Mouse (Mus musculus) limb, embryonic 15.5 days (tissue): ENCODE results near the gene Vsx2. TPM values are rescaled to one million over a fixed set of nuclear protein-coding genes. Genes with fewer than 3 reads are reported as not detected.

Experiments
- ATAC-seq: fragments of 200-750 bp; cut with Nextera tagmentation; 2 replicates; pipeline ENCODE4 v1.8.0; 2017; ENCODE audit warnings: low read depth, moderate TSS enrichment; ENCODE audit not compliant: insufficient number of reproducible peaks, low FRiP score, low TSS enrichment
- H3K27ac ChIP-seq: fragments of 300-500 bp; sonication (generic); 2 replicates; pipeline ENCODE4 v1.5.1; 2015; ENCODE audit warnings: moderate library complexity, mild to moderate bottlenecking, inconsistent platforms
- H3K27me3 ChIP-seq: fragments of 300-500 bp; sonication (generic); 2 replicates; pipeline ENCODE4 v1.6.1; 2015; ENCODE audit warnings: inconsistent platforms
- H3K36me3 ChIP-seq: fragments of 300-500 bp; sonication (generic); 2 replicates; pipeline ENCODE4 v1.6.1; 2015; ENCODE audit warnings: inconsistent platforms
- H3K4me1 ChIP-seq: fragments of 300-500 bp; sonication (generic); 2 replicates; pipeline ENCODE4 v1.6.1; 2015; ENCODE audit warnings: inconsistent platforms
- H3K4me2 ChIP-seq: fragments of 300-500 bp; sonication (generic); 2 replicates; pipeline ENCODE4 v1.6.1; 2015; ENCODE audit warnings: mild to moderate bottlenecking, inconsistent platforms
- H3K4me3 ChIP-seq: fragments of 300-500 bp; sonication (generic); 2 replicates; pipeline ENCODE4 v1.5.1; 2015; ENCODE audit warnings: mild to moderate bottlenecking, inconsistent platforms
- H3K9ac ChIP-seq: fragments of 300-500 bp; sonication (generic); 2 replicates; pipeline ENCODE4 v1.6.1; 2015; ENCODE audit warnings: inconsistent platforms
- H3K9me3 ChIP-seq: fragments of 300-500 bp; sonication (generic); 2 replicates; pipeline ENCODE4 v1.6.1; 2016; ENCODE audit warnings: inconsistent platforms
- WGBS: fragments of 180-500 bp; shearing (Covaris S2); methylation state at CpG from one replicate; pipeline ENCODE4 v1.1.7; 2015; 5-methylcytosine and 5-hydroxymethylcytosine counted together
- polyA plus RNA-seq: library from polyadenylated mRNA; unstranded; fragments of >200 nt; fragmentation: Nextera tagmentation; extraction: Ambion mirVana; gene quantifications from 2 replicates; pipeline ENCODE4 v1.2.1, GENCODE M21; 2015

The Vsx2 gene
- polyA plus RNA-seq, 1 experiment from 2014 or later = 0.09 TPM

DNA sequence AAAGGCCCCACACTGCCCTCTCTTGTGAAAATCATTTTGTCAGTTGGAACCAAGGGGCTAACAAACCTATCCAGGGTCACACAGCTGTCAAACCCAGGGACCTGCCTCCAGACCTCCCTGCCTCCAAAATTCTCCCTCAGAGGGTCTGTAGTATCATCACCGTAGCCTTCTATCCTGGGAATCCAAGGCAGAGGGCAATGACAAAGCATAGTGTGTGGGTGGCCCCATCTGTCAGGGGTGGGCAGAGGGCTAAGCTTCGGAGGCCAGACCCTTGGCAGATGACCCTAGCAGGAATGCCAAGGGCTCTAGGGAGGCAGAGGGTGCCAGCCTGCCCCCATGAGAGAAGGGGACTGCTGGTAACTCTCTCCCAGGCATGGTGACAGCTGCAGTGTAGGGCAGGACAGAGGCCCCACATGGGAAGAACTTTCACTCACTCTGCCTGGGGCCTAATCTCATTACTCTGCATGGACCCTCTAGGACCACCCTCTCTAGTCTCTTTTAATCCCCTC, 22.9 kb upstream of the Vsx2 start:
- 66% methylated on average over 2 of the region's 2 CpGs for WGBS
- no peaks in the 10 kb centered on the region for H3K36me3 ChIP-seq
- H3K4me3 ChIP-seq = no peak overlapping the region
- H3K4me1 ChIP-seq = no peaks in the 10 kb centered on the region
- no peak overlapping the region for H3K4me2 ChIP-seq
- no peaks in the 10 kb centered on the region for H3K9me3 ChIP-seq
- H3K27ac ChIP-seq = no peak overlapping the region
- H3K27me3 ChIP-seq = no peaks in the 10 kb centered on the region
- ATAC-seq = no peak
- H3K9ac ChIP-seq = no peak overlapping the region

DNA sequence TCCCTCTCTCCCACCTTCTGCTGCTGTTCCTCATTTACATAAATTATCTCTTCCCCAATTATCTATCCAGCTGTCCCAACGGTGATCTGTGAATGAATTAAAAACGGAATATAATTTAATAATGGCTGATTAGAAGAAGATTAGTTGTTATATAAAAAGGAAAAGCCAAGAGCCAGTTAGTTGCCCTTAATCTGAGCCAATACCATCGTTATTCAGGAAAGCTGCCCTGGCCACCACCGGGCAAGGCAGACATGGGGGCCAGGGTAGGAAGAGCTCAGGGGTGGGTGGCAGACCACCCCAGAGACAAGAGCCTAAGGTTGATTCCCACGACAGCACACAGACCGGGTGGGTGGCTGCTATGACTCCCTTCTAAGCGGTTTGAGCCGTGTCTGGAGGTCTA, 21.3 kb upstream of the Vsx2 start:
- no peak overlapping the region for H3K9ac ChIP-seq
- H3K4me3 ChIP-seq = no peak overlapping the region
- no peaks in the 10 kb centered on the region for H3K9me3 ChIP-seq
- no peaks in the 10 kb centered on the region for H3K36me3 ChIP-seq
- no peak overlapping the region for H3K27ac ChIP-seq
- H3K27me3 ChIP-seq = no peaks in the 10 kb centered on the region
- H3K4me2 ChIP-seq = no peak overlapping the region
- H3K4me1 ChIP-seq = no peaks in the 10 kb centered on the region
- no peak for ATAC-seq
- 39% methylated on average over 8 of the region's 8 CpGs for WGBS

DNA sequence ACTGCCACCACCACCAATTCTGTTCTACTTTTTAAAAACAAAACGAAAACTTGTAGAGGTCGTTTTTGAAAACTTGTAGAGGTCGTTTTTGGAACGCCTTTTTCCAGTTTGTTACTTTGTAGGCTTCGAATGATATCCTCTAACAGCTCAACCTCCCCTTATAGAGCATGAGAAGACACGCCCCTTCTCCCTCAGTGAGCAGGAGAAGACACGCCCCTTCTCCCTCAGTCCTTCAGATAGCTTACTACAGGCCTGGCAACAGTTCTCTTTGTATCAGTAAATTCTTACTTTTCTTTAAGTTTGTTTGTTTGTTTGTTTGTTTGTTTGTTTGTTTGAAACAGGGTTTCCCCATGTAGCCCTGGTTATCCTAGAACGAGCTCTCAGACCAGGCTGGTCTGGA, 14.3 kb upstream of the Vsx2 start:
- Histone ChIP-seq H3K36me3 (no peaks in the 10 kb centered on the region), H3K4me3 (no peak overlapping the region), H3K27me3 (no peaks in the 10 kb centered on the region), H3K9me3 (no peaks in the 10 kb centered on the region), H3K9ac (no peak overlapping the region), H3K4me1 (no peaks in the 10 kb centered on the region), H3K27ac (no peak overlapping the region), H3K4me2 (no peak overlapping the region)
- WGBS = 57% methylated on average over 8 of the region's 8 CpGs
- ATAC-seq = no peak

DNA sequence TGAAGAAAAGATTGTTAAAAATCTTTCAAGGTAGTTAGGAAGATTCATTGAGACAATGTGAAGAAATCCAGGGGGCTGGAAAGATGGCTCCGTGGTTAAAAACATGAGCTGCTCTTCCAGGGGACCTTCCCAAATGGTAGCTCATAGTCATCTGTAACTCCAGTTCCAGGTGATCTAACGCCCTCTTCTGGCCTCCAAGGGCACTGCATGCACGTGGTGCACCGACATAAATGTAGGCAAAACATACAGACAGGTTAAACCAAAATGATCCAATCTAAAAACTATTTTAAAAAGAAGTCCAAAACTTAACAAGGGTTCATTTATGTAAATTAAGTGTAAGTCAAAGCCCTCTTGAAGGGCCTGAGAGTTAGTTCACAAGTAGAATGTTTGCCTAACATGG, 7.0 kb upstream of the Vsx2 start:
- Histone ChIP-seq H3K4me1 (no peaks in the 10 kb centered on the region), H3K27ac (no peak overlapping the region), H3K4me3 (no peak overlapping the region), H3K27me3 (peaks cover 29% of the 10 kb centered on the region), H3K36me3 (no peaks in the 10 kb centered on the region), H3K9me3 (no peaks in the 10 kb centered on the region), H3K9ac (no peak overlapping the region), H3K4me2 (no peak overlapping the region)
- 55% methylated on average over 4 of the region's 4 CpGs for WGBS
- no peak for ATAC-seq

DNA sequence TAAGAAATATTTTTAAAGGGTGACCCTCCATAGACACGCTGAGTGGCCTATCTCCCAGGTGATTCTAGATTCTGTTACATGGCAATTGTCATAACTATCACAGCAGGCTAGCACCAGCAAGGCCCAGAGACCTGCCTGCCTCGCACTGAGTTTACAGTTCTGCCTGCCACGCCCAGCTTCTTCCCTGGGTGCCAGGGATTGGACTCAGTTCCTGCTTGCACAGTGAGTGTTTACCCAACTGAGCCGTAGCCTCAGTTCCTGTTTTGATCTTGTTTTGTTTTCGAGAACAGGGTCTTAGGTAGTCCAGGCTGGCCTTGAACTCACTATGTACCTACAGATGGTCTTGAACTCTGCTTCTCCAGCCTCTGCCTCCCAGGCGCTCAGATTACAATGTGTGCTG, 2.0 kb upstream of the Vsx2 start:
- peaks cover 27% of the 10 kb centered on the region for H3K4me1 ChIP-seq
- no peak for ATAC-seq
- peaks cover 79% of the 10 kb centered on the region for H3K27me3 ChIP-seq

DNA sequence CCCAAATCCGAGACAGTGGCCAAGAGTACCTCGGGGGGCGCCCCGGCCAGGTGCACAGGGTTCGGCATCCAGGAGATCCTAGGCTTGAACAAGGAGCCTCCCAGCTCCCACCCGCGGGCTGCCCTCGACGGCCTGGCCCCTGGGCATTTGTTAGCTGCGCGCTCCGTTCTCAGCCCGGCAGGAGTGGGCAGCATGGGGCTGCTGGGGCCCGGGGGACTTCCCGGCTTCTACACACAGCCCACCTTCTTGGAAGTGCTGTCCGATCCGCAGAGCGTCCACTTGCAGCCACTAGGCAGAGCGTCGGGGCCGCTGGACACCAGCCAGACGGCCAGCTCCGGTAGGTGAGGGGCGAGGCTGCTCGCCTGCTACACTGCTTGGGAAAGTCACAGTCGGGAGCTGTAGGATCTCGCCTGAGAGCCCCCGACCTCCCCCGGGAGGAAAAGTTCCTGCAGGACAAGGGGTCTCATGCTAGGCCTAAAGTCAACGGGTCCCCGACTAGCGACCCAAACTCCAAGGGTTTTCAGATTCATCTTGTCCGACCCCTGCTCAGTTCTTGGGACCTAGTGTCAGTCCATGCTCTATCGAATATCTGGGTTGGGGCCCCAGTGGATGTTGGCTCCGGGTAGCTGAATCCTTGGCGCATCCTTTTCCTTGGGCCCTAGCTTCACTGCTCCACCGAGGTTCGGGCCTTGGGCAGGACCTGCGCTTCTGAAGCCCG, 573 bp downstream of the Vsx2 start:
- 4% methylated on average over 40 of the region's 40 CpGs for WGBS
- Histone ChIP-seq H3K27ac (no peak overlapping the region), H3K36me3 (no peaks in the 10 kb centered on the region), H3K4me3 (peak overlapping the region; percentile 7), H3K9me3 (no peaks in the 10 kb centered on the region), H3K9ac (no peak overlapping the region), H3K27me3 (peaks cover 80% of the 10 kb centered on the region), H3K4me2 (peak overlapping the region; percentile 6; the same call in 1 of the 2 replicates), H3K4me1 (peaks cover 27% of the 10 kb centered on the region)
- no peak; the same call in 1 of the 2 replicates for ATAC-seq

More for the DNA sequence above, 2.0 kb upstream of the Vsx2 start:
- Histone ChIP-seq H3K4me3 (no peak overlapping the region), H3K9me3 (no peaks in the 10 kb centered on the region), H3K9ac (no peak overlapping the region), H3K36me3 (no peaks in the 10 kb centered on the region), H3K27ac (no peak overlapping the region), H3K4me2 (no peak overlapping the region)
- WGBS = 76% methylated on average over 6 of the region's 6 CpGs

DNA sequence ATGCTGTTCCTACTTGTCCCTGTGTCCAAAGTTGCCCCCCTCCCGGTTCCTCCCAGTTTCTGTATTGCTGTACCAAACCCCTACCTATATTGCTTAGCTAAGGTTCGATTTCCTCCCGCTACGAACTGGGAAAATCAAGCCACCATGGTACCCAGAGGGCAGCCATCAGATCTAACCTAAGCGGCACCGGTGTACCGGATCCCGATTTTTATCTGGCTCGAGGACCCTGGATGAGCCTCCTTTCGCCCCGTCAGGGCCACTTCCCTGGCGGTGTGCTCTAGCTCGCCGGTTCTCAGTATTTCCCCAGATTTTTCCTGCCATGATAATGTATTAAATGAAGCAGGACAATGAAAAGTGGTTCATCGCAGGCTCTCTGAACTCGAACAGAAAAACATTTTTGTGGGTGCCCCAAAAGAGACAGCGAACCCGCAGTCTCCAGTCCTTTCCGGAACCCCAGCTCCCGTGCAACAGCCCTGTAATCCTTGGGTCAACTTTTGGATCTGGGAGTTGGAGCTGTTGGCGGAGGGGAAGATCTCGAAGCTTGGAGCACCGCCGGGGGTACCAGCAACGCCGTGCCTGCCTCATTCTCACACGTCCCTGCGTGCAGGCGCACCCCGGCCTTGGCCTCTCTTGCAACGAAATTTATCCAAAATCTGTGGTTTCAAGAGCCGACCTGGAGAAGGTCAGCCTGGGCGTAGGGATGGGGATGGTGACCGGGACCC, 1.3 kb downstream of the Vsx2 start:
- no peak for ATAC-seq
- peak overlapping the region; percentile 29 for H3K4me2 ChIP-seq
- H3K4me3 ChIP-seq = peak overlapping the region; percentile 11
- H3K4me1 ChIP-seq = peaks cover 27% of the 10 kb centered on the region
- H3K9ac ChIP-seq = no peak overlapping the region
- H3K27ac ChIP-seq = no peak overlapping the region
- H3K36me3 ChIP-seq = no peaks in the 10 kb centered on the region
- H3K27me3 ChIP-seq = peaks cover 82% of the 10 kb centered on the region
- 4% methylated on average over 34 of the region's 34 CpGs for WGBS
- H3K9me3 ChIP-seq = no peaks in the 10 kb centered on the region

DNA sequence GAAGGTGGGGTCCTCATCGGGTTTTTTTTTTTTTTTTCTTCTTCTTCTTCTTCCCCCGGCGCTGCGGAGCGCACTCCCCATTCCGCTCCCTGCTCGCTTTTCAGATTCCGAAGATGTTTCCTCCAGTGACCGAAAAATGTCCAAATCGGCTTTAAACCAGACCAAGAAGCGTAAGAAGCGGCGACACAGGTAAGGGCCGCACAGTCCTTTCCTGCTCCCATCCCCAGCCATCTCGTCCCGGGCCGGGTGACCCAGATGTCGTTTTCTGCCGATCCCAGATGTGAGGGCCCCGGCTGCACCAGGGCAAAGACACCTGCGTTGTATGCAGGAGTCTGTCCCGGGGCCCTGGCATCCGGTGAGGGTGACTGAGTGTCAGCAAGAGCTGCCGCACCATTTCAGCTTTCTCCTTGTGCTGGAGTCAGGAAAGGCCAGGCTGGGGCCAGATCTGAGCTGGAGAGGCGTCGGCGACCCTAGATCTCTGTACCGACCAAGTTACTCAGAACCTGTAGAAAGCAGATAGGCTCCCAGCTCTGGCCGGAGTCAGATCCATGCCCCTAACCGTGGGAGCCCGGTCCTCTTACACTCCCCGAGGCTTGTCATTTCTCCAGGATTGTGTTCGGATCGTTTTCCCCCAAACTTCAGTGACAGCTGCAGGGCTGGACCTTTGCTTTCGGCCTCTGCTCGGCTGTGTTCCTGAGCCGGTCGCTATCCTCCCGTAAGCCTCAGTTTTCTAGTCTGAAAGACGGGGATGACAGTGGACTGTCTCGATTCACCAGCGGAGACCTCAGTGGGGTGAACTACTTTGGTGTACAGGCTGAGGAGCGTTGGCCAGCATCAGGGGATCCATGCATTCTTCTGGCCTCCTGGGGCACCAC, 2.1 kb downstream of the Vsx2 start:
- Histone ChIP-seq H3K9me3 (no peaks in the 10 kb centered on the region), H3K27ac (no peak overlapping the region), H3K4me3 (peak overlapping the region; percentile 11), H3K36me3 (no peaks in the 10 kb centered on the region), H3K4me1 (peaks cover 27% of the 10 kb centered on the region), H3K9ac (no peak overlapping the region), H3K4me2 (peak overlapping the region; percentile 29), H3K27me3 (peaks cover 79% of the 10 kb centered on the region)
- ATAC-seq = no peak
- 4% methylated on average over 43 of the region's 43 CpGs for WGBS

DNA sequence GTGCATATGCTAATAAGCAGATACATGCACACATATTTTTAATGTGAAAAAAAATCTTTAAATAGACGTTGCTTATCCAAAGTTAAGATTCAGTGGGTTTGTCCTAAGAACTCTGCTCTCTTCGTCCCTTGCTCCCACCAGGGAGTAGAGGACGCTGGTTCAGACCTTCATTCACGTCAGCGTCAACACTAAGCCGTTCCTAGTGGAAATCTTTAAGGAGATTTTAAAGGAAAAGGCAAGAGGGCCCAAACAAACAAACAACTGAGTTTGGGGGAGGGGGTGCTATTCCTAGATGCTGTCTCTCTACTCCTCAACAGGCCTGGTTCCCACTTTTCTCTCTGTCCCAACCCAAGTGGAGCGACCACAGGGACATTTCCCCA, 2.8 kb downstream of the Vsx2 start:
- no peak overlapping the region for H3K9ac ChIP-seq
- 13% methylated on average over 7 of the region's 7 CpGs for WGBS
- ATAC-seq = no peak
- peaks cover 27% of the 10 kb centered on the region for H3K4me1 ChIP-seq
- peaks cover 74% of the 10 kb centered on the region for H3K27me3 ChIP-seq
- H3K36me3 ChIP-seq = no peaks in the 10 kb centered on the region
- H3K4me2 ChIP-seq = no peak overlapping the region
- no peak overlapping the region for H3K4me3 ChIP-seq
- no peaks in the 10 kb centered on the region for H3K9me3 ChIP-seq
- no peak overlapping the region for H3K27ac ChIP-seq

DNA sequence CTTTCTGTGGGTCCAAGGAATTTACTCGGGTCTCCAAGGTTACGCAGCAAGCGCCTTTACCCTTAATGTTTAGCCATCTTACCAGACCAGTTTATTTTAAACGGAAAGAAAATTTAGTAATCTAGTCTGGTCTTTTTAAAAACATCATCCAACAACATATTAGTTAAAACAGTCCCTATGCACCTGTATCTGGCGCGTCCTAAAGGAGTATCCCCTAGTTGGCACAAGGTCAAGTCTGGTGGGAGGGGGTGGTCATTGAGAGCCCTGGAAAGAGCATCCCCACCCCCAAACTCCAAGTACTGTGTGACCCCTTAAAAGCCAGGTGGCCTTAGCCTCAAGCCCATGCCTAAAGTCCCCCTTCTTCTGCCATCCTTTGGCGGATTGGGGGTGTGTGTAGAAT, 3.5 kb downstream of the Vsx2 start:
- 25% methylated on average over 7 of the region's 7 CpGs for WGBS

DNA sequence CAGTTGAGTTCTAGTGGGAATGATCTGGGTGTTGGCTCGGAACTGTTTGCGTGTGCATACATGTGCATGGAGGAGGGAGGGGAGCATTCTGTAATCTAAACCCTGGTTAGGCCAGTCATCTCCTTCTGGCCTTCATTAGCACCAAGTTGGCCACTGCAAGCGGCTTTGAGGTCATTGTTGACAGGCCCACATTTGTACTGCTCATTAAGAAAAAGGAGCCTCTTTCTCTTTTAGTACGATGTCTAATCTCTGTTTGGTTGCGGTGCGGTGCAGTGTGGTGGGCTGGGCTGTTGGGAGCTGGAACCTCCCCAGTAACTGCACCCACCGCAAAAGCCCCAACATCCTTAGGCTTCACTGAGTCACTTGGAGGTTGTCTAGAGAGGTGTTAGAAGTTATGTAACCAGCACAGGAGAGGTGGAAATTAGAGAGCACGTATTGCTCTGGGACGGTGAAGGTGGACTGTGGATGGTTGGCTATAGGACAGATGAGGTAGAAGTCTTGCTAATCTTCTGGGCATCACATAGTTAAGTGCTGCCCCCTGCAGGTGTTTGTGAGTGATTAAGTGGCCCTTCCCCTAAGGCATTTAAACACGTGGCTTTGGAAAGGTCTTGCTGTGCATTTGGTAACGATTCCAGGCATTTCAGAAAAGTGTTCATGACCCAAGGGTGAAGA, 8.3 kb downstream of the Vsx2 start:
- H3K27me3 ChIP-seq = peaks cover 18% of the 10 kb centered on the region
- H3K9me3 ChIP-seq = no peaks in the 10 kb centered on the region
- H3K36me3 ChIP-seq = no peaks in the 10 kb centered on the region
- peaks cover 2% of the 10 kb centered on the region; the same call in 1 of the 2 replicates for H3K4me1 ChIP-seq
- no peak for ATAC-seq
- H3K4me2 ChIP-seq = no peak overlapping the region
- H3K9ac ChIP-seq = no peak overlapping the region
- no peak overlapping the region for H3K4me3 ChIP-seq
- WGBS = 58% methylated on average over 11 of the region's 11 CpGs
- no peak overlapping the region for H3K27ac ChIP-seq

More for the DNA sequence above, 3.5 kb downstream of the Vsx2 start:
- Histone ChIP-seq H3K4me1 (peaks cover 27% of the 10 kb centered on the region), H3K27ac (no peak overlapping the region), H3K36me3 (no peaks in the 10 kb centered on the region), H3K27me3 (peaks cover 66% of the 10 kb centered on the region), H3K4me2 (no peak overlapping the region), H3K9me3 (no peaks in the 10 kb centered on the region), H3K4me3 (no peak overlapping the region), H3K9ac (no peak overlapping the region)
- ATAC-seq = no peak
